Mouse (Mus musculus) brain, embryonic 18.5 days (tissue): ENCODE measurements at regions not wholly inside any gene's neighbourhood (a gene's known extent, or its start where the extent isn't known, plus 50 kb on each side); places are given as distances from the start of the nearest gene placed in this dataset.

ENCODE experiments used
- DNase-seq: peaks from one replicate; pipeline ENCODE4 v3.0.0-alpha.2; 2012; ENCODE audit warnings: low read depth, low spot score

DNA sequence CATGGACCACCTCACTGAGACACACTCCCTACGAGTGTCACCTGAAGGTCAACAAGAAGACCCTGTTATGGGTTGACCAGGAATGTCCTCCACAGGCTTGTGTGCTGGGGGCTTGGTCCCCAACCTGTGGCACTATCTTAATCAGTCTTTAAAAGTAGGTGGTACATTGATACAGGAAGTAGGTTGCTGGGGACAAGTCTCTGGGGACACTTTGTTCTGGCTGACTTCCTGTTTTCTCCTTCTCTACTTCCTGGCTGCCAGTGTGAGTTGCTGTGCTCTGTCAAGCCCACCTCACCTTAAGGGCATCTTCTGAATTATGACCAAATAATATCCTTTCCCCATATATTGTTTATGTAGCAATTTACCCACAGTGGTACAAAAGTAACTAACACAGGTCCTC, 96.1 kb downstream of the Cct6b start:
- DNase-seq, result no peak

DNA sequence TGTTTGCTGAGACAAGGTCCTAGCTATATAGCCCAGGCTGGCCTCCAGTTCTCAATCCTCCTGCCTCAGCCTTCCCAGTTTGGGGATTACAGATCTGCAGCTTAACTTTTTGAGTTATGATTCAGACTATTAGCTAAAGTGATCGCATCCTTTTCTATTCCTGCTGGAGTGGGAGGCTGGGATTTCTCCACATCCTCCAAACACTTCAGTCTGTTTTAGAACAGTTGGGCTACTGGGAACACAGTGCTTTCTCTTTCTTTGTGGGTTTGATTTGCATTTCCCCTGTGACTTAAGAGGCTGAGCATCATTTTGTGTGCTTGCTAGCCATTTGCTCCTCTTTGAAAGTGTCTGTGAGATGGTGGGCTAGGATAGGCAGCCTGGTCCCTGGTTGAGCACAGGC, 100.0 kb downstream of the Cct6b start:
- DNase-seq, result no peak

- no peak for DNase-seq
These were observed 102.0 kb downstream of the Cct6b start for GRCm38 (mm10) chr11:82662086-82662485.

GRCm38 (mm10) chr11:82651751-82652150, 112.4 kb downstream of the Cct6b start:
- no peak for DNase-seq

GRCm38 (mm10) chr11:82638513-82638912, 125.6 kb downstream of the Cct6b start:
- no peak for DNase-seq

DNA sequence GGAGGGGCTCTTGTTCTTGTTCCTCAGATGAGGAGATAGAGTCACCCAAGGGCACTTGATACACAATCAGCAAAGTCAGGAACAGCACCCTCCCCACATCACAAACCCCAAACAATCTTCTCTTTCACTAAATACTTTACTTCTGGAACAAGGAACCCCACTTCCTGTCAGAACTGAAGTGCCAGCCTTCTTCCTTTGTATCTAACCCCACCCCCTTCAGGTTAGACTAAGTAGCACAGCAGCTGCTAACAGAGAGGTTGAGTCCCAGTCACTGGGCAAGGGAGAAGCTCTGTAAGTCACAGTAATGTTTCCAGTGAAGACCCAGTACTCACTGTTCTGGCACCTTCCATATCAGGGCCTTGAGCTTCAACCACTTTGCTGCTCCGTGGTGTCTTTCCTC, 131.9 kb downstream of the Cct6b start:
- no peak for DNase-seq

DNA sequence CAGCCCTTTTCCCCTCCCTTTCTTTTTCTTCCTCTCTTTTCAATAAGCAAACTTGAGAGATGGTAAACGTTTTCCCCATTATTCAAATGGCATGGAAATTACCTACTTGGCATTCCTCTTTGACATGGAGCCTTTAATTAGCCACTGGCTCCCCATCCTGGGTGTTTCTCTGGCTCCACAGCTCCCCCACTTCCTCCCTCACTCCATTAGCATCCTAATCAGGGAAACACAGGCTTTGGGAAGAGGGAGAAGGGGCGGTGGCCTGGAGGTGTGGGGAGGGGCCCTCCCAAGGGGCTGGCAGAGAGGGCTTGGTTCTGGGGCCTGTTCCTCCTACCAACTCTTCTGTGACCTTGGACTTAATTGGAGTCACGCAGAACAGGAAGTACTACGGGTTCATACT, 132.7 kb downstream of the Cct6b start:
- peak; percentile 42 for DNase-seq

GRCm38 (mm10) chr11:82626501-82627111, 137.5 kb downstream of the Cct6b start:
- DNase-seq, result no peak

DNA sequence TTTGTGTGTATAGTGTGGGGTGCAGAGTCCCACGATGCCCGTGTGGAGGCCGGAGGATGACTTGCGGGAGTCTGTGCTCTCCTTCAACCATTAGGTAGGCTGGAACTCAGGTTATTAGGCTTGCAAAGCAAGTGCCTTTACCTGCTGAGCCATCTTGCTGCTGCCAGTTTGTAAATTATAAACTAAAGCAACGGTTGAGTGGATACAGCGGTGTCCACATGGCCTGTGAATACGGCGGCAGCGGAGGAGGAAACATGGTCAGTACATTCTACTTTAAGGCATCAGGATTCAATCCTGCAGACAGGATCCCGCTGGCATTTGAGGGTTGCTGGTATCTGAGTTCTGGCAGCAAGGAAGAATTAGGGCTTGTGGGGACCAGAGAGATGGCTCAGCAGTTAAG, 143.1 kb downstream of the Cct6b start:
- DNase-seq, result no peak

GRCm38 (mm10) chr11:82619418-82619817, 144.7 kb downstream of the Cct6b start:
- no peak for DNase-seq

- no peak for DNase-seq
These were observed 145.7 kb downstream of the Cct6b start for GRCm38 (mm10) chr11:82618457-82618856.

DNA sequence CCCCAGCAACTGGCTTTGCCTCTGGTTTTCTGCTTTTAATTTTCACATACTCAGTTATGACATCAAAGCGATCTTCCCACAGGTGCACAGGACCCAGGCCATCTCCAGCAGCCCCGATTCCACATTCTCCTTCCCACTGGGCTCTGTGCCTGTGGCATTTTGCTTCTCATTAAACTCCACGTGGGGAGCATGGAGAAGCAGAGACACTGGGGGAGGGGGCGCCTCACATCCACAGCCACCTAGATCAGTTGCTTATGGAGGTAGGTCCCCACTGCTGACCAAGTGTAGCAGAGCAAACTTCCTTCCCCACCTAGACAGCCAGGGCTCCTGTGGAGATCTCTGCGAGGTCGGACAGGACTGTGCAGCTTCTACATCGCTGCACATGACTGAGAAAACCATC, 147.3 kb downstream of the Cct6b start:
- no peak for DNase-seq

- no peak for DNase-seq
These were observed 149.8 kb downstream of the Cct6b start for GRCm38 (mm10) chr11:82614356-82614755.

GRCm38 (mm10) chr11:82613503-82613902, 150.6 kb downstream of the Cct6b start:
- DNase-seq, result no peak

DNA sequence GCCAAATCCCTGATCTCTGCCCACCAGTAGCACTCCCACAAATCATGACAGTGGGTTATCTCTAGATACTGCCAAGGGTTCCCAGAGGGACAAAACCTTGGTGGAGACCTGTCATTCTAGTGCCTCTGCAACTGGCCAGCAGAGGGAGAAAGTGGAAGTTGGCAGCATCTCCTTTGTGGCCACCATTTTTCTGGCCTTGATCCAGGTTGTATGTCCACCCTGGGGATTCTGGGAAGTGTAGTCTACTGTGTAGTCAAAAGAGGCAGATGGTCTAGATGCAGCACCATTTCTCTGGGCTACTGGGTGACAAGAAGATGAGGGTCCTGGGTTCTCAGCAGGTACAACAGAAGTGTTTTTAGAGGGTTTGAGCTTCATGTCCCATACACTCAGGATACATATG, 152.1 kb downstream of the Cct6b start:
- DNase-seq, result no peak

DNA sequence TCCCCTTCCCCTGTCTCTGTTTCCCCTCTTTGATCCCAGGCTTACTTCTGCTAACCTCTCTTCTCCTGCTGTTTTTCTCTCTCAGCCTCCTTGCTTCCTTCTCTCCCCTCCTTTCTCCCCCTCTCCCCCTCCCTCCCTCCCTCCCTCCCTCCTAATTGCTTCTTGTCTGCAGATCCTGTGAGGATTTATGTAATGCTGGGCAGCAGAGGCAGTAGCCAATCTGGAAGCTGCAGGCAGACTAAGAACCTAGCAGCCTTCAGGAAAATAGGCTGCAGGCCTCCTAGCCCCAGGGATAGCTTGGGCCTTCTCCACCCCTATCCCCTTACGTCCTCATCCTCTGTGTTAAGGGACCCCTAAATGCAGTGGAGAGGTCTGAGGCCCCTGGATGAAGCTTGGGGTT, 155.2 kb downstream of the Cct6b start:
- DNase-seq, result no peak

- DNase-seq, result no peak
These were observed 156.5 kb downstream of the Cct6b start for GRCm38 (mm10) chr11:82607661-82608060.

DNA sequence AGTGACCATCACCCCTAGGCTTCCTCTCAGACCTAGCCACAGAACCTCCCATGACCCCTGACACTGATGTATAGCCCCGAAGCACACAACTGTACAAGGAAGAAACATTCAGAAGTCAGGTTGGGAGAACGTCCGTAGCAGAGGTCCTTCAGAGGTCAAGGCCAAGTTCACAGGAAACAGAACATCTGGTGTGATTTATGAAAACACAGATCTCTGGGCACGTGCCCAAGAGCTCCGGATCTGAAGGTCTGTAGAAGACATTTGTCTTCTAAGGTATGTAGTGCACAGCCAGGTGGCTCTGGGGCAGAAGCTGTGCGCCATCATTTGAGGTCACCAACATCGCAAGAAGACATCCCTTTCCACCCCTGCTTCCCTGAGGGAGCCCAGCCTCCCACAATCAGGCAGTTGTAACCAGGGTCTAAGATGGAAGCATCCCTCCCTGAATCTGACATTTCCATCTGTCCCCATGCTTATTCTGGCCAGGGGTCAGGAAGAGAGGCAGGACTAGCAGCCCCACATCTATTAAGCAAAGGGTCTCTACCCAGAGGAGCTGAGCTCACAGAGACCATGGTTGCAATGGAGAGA, 159.8 kb downstream of the Cct6b start:
- DNase-seq, result no peak

GRCm38 (mm10) chr11:82602818-82603217, 161.3 kb downstream of the Cct6b start:
- DNase-seq, result no peak

- DNase-seq, result no peak
These were observed 161.9 kb downstream of the Cct6b start for GRCm38 (mm10) chr11:82602250-82602649.

DNA sequence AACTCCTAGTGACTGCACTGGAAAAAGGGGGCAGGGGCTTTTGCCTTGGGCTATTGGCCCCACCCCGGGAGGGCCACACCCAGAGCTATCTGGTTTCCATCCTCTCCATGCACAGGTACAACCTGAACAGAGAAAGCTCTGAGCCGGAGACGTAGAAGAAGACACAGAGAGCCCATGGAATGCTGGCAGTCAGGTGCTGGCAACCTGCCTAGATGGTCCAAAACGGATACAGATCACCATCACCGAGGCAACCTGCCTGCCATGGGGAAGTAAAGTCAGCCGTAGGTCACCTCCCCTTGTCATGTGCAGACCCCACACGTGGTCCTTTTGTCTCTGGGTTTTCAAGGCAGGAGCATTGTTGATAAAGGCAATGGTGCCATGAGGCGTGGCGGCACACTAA, 164.0 kb downstream of the Cct6b start:
- DNase-seq, result no peak

DNA sequence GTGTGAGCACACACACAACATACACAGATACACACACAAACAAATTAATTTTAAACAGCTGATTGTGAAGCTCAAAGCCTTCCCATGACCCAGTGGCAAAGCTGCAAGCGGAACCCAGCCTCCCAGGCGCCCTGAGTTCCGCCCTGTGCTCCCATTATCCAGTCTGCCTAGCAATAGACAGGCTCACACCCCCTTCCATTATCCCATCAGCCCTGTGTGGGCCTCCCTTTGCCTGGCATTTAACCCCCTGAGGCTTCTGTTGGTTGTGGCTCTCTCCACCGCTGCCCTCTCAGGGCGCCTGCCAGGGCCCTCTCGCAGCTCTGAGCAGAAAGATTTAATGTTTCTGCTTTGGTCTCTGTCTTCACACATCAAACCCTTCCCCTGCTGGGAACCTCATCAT, 166.4 kb downstream of the Cct6b start:
- no peak for DNase-seq

GRCm38 (mm10) chr11:82596801-82597200, 167.3 kb downstream of the Cct6b start:
- no peak for DNase-seq

- no peak for DNase-seq
These were observed 174.4 kb downstream of the Cct6b start for GRCm38 (mm10) chr11:82589761-82590160.
